Mouse (Mus musculus): ENCODE measurements around the gene Esr1.

GRCm38 (mm10) chr10:4629314-4629713 is 17.9 kb downstream of the Esr1 start:
- TF ChIP-seq POLR2A (IDR thresholded peaks at IDR 0.05; ENCODE audit: borderline replicate concordance, control insufficient read depth, low read depth, low read length) (no peak), CTCF (IDR thresholded peaks at IDR 0.05; ENCODE audit: control insufficient read depth, insufficient read depth, low read length) (no peak)

Data from bone marrow, adult 2 months (tissue).